Mouse (Mus musculus) lung, postnatal 0 days (tissue): ENCODE results near the gene Dapk2. TPM values are rescaled to one million over a fixed set of nuclear protein-coding genes. Genes with fewer than 3 reads are reported as not detected.

Experiments
- ATAC-seq: fragments of 200-750 bp; cut with Nextera tagmentation; 2 replicates; pipeline ENCODE4 v1.8.0; 2017; ENCODE audit warnings: moderate library complexity
- DNase-seq: peaks from one replicate; pipeline ENCODE4 v3.0.0-alpha.2; 2016; ENCODE audit warnings: low spot score
- H3K27ac ChIP-seq: fragments of 300-500 bp; sonication (generic); 2 replicates; pipeline ENCODE4 v1.5.1; 2014; ENCODE audit warnings: antibody characterized with exemption, mild to moderate bottlenecking, low read length, mixed read lengths
- H3K27me3 ChIP-seq: fragments of 300-500 bp; sonication (generic); replicated peaks from 2 replicates; pipeline ENCODE4 v1.6.1; 2014; ENCODE audit warnings: low read length, mixed read lengths; ENCODE audit not compliant: insufficient read depth
- H3K36me3 ChIP-seq: fragments of 300-500 bp; sonication (generic); 2 replicates; pipeline ENCODE4 v1.6.1; 2014; ENCODE audit warnings: low read length, mixed read lengths; ENCODE audit not compliant: insufficient read depth
- H3K4me1 ChIP-seq: fragments of 300-500 bp; sonication (generic); 2 replicates; pipeline ENCODE4 v1.6.1; 2014; ENCODE audit warnings: antibody characterized with exemption, low read depth, low read length, mixed read lengths; ENCODE audit not compliant: insufficient read depth
- H3K4me2 ChIP-seq: fragments of 300-500 bp; sonication (generic); replicated peaks from 2 replicates; pipeline ENCODE4 v1.6.1; 2014; ENCODE audit warnings: low read depth, mild to moderate bottlenecking, low read length, moderate library complexity, mixed read lengths
- H3K4me3 ChIP-seq: fragments of 300-500 bp; sonication (generic); 2 replicates; pipeline ENCODE4 v1.5.1; 2014; ENCODE audit warnings: low read depth, low read length
- H3K9ac ChIP-seq: fragments of 300-500 bp; sonication (generic); replicated peaks from 2 replicates; pipeline ENCODE4 v1.6.1; 2014; ENCODE audit warnings: low read depth, mild to moderate bottlenecking
- H3K9me3 ChIP-seq: fragments of 300-500 bp; sonication (generic); 2 replicates; pipeline ENCODE4 v1.6.1; 2016; ENCODE audit warnings: low read length, mixed read lengths
- CTCF ChIP-seq: IDR thresholded peaks from 2 replicates; pipeline ENCODE4 v1.5.1; 2016; ENCODE audit warnings: antibody characterized with exemption, mild to moderate bottlenecking
- EP300 ChIP-seq: IDR thresholded peaks from 2 replicates; pipeline ENCODE4 v1.6.1; 2016; ENCODE audit warnings: antibody characterized with exemption, mild to moderate bottlenecking, control low read depth
- WGBS: fragments of 180-500 bp; shearing (Covaris S2); extraction: QIAGEN DNeasy Blood & Tissue Kit; methylation state at CpG from one replicate; pipeline ENCODE4 v1.1.7; 2014; 5-methylcytosine and 5-hydroxymethylcytosine counted together
- polyA plus RNA-seq: library from polyadenylated mRNA; unstranded; fragments of >200 nt; fragmentation: Nextera tagmentation; extraction: Ambion mirVana; gene quantifications from 2 replicates; pipeline ENCODE4 v1.2.1, GENCODE M21; 2015

Gene Dapk2
- polyA plus RNA-seq, 1 experiment from 2014 or later = 60.9 TPM

DNA sequence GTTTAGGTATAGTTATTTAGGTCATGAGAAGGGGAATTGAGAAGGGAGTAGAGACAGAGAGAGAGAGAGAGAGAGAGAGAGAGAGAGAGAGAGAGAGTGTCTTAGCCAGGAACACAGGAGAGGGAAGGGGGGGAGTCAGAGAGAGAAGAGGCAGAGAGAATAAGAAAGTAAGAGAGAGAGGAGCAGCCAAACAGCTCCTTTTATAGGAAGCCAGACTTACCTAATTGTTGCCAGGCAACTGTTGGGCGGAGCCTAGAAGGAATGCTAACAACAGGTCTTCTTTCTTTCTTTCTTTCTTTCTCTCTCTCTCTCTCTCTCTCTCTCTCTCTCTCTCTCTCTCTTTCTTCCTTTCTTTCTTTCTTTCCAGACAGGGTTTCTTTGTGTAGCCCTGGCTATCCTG, 136.2 kb downstream of the Dapk2 start:
- TF ChIP-seq EP300 (no peak), CTCF (no peak)
- ATAC-seq (no peak), DNase-seq (no peak)
- H3K4me2 ChIP-seq = no peak overlapping the region
- H3K4me3 ChIP-seq = no peak overlapping the region
- no peaks in the 10 kb centered on the region for H3K9me3 ChIP-seq
- H3K27me3 ChIP-seq = no peaks in the 10 kb centered on the region
- no peak overlapping the region for H3K9ac ChIP-seq
- H3K36me3 ChIP-seq = no peaks in the 10 kb centered on the region
- 76% methylated on average over 1 of the region's 1 CpGs for WGBS
- no peak overlapping the region for H3K27ac ChIP-seq
- H3K4me1 ChIP-seq = no peaks in the 10 kb centered on the region

DNA sequence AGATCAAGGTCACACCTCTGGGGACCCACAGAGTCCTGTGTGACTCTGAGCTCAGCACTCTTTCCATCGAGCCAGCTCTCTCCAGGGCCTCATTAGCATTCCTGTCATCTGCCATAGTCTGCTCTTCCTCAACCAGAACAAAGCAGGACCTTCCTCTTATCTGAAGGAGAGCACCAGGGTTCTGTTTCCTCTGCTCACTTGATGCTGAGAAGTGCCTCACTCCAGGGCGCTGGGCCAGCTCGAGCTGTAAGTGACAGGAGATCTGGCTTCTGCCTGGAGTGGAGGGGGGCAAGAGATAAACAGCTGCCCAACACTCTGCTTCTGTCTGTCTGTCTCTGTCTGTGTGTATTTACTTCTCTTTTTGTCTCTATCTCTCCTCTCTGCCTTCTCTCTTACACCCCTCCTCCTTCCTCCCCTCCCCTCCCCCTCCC, 137.0 kb downstream of the Dapk2 start:
- Histone ChIP-seq H3K4me2 (no peak overlapping the region), H3K4me1 (no peaks in the 10 kb centered on the region), H3K27me3 (no peaks in the 10 kb centered on the region), H3K9ac (no peak overlapping the region), H3K9me3 (no peaks in the 10 kb centered on the region), H3K27ac (no peak overlapping the region), H3K4me3 (no peak overlapping the region), H3K36me3 (no peaks in the 10 kb centered on the region)
- ATAC-seq (no peak), DNase-seq (no peak)
- TF ChIP-seq CTCF = no peak
- no peak for TF ChIP-seq EP300
- WGBS = 0% methylated on average over 3 of the region's 3 CpGs

DNA sequence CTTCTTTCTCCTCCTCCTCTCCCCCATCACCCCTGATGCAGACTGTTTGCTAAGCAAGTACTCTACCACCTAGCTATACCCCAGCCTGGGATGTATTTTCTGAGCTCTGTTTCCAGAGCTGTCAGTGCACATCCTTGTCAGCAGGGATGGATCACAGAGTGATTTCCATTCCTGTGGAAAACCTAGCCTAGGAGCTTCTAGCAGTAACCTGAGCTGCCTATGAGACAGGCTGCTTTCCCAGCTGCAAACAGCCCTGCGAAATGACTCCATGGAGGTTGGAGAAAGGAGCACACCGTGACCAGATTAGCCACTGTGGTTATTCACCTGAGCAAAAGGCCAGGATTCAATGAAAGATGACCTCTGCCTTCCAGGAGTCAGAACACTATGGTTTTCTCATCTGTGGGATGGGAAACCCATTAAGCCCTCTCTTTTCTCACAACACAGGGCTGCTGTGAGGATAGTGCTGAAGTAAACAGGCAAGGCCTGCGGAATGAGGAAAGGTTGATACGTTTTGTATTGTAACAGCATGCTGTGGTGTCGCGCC, 137.6 kb downstream of the Dapk2 start:
- no peak for TF ChIP-seq CTCF
- TF ChIP-seq EP300 = no peak
- ATAC-seq (no peak), DNase-seq (no peak)
- Histone ChIP-seq H3K27ac (no peak overlapping the region), H3K36me3 (no peaks in the 10 kb centered on the region), H3K4me1 (no peaks in the 10 kb centered on the region), H3K4me3 (no peak overlapping the region), H3K9me3 (no peaks in the 10 kb centered on the region), H3K4me2 (no peak overlapping the region), H3K27me3 (no peaks in the 10 kb centered on the region), H3K9ac (no peak overlapping the region)
- WGBS = 70% methylated on average over 6 of the region's 6 CpGs

DNA sequence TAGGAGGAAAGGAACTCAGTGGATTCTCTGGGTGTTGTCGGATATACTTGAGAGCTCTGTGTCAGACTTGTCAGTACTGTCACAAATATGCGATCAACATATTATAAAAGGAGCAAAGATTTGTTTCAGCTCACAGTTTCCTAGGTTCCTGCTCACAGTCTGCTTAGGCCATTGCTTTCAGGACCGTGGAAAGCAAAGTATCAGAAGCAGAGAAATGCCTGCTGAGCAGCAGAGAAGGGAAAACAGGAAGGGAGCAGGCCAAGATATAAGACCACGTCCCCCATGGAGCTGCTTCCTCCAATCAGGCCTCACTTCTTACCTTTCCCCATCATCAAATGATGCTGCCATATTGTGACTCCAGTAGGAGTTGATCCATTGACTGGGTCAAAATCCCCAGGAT, 140.8 kb downstream of the Dapk2 start:
- Histone ChIP-seq H3K9me3 (no peaks in the 10 kb centered on the region), H3K4me3 (no peak overlapping the region), H3K36me3 (no peaks in the 10 kb centered on the region), H3K27me3 (no peaks in the 10 kb centered on the region), H3K4me1 (no peaks in the 10 kb centered on the region), H3K27ac (no peak overlapping the region), H3K4me2 (no peak overlapping the region), H3K9ac (no peak overlapping the region)
- TF ChIP-seq EP300 (no peak), CTCF (no peak)
- ATAC-seq = no peak
- WGBS = 80% methylated on average over 4 of the region's 4 CpGs
- no peak for DNase-seq

DNA sequence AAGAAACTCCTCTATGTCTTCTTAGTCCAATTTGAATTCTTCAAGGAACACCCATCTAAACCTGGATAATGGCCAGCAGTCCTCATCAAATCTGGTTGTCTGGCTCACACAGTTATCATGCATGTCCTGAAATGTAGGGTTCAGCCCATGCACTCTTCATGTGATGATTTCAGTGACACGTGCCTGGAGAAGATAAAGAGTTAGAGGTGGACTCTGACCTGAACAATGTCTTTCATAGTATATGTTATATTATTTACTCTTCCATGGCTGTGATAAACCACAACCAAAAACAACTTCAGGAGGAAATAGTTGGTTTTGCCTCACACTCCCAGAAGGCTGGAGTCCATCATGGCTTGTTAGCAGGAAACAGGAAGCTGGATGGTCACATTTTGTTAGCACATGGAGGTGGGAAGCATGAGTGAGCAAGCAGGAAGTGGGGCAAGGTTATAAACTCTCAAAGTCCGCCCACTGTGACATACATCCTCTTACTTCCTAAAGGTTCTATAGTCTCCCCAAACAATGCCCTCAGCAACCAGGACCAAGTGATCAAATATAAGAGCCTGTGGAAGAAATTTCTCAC, 142.5 kb downstream of the Dapk2 start:
- H3K27me3 ChIP-seq = no peaks in the 10 kb centered on the region
- no peak overlapping the region for H3K4me3 ChIP-seq
- 0 out of 2 replicates have a peak, but pooled peaks cover 3% of the 10 kb centered on the region for H3K4me1 ChIP-seq
- no peak for ATAC-seq
- no peaks in the 10 kb centered on the region for H3K36me3 ChIP-seq
- WGBS = 72% methylated on average over 2 of the region's 2 CpGs
- TF ChIP-seq CTCF (no peak), EP300 (no peak)
- no peak overlapping the region for H3K27ac ChIP-seq
- no peaks in the 10 kb centered on the region for H3K9me3 ChIP-seq
- H3K9ac ChIP-seq = no peak overlapping the region
- no peak for DNase-seq
- no peak overlapping the region for H3K4me2 ChIP-seq

DNA sequence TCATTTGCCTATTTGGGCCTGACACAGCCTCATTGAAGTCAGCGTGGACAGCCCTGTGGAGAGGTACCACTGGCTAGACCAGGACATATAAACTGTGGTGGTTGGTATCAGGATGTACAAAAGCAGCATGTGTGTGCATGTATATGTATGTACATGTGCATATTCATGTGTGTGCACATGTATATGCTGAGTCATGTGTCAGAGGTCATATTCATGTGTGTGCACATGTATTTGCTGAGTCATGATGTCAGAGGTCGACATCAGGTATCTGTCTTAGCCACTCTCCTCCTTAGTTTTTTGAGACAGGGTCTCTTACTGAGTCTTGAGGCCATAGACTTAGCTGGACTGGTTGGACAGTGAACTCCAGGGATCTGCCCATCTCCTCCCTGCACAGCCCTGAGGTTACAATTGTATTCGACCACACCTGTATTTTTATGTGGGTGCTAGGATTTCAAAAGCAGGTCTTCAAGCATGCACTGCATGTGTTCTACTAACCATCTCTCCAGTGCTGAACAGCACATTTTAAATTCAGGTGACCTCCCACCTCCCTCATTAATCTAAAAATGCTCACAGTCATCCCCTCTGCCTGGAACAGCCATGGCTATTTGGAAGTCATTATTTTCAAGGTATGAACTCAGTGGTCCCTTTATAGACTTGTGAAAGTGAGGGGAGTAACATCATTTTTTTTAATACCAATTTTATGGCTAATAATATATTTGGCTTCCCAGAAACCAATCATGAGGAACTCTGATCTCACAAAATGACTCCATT, 146.5 kb downstream of the Dapk2 start:
- ATAC-seq = no peak
- no peaks in the 10 kb centered on the region for H3K9me3 ChIP-seq
- H3K9ac ChIP-seq = no peak overlapping the region
- H3K4me1 ChIP-seq = 0 out of 2 replicates have a peak, but pooled peaks cover 4% of the 10 kb centered on the region
- no peaks in the 10 kb centered on the region for H3K27me3 ChIP-seq
- no peak for DNase-seq
- no peaks in the 10 kb centered on the region for H3K36me3 ChIP-seq
- peak overlapping the region; percentile 39; the same call in 1 of the 2 replicates for H3K4me3 ChIP-seq
- H3K4me2 ChIP-seq = peak overlapping the region; percentile 54; the same call in 1 of the 2 replicates
- WGBS = 78% methylated on average over 3 of the region's 3 CpGs
- H3K27ac ChIP-seq = no peak overlapping the region
- TF ChIP-seq EP300 (no peak), CTCF (no peak)
